Mouse (Mus musculus): ENCODE measurements around the gene Nmt1. TPM values are rescaled to one million over a fixed set of nuclear protein-coding genes. Genes with fewer than 3 reads are reported as not detected.
A peak's percentile ranks its signal among the peaks of the same experiment; 100 is the strongest.

Nmt1 gene
- total and polyA plus RNA-seq, 3 experiments, result 84.5 to 205 (median 115) TPM

DNA sequence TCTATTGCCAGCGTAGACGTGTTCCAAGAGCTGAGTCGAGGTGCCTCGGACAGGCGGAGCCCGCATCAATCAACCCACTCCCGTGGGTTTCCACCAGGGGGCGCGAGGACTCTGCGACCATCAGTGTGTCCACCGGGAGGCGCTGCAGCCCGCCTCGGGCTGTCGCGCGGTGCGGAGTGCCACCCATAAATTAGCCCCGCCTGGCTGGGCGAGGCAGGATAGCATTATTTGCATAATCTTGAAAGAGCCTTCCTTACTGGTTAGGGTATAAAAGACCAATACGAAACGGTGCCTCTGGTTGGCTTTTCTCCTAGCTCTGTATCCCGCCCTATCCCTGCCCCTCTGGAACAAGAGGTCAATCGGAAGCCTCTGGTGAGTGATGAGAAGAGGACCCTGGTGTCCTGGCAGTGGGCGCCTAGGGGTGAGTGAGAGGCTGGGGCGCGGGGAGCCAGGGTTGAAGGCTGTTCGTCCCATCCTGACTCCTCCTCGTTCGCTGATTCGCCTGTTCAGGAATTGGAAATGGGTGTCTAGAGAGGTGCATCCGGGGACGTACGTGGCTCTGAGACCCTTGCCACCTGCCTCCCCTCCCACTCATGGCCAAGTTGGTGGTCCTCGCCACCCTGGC, 74.8 kb downstream of the Nmt1 start:
- Histone ChIP-seq H3K27ac (ENCODE audit: insufficient read depth, low read depth) (peak overlapping the region; percentile 29), H3K4me3 (replicated peaks in 1 of 3; ENCODE audit: low read depth in 2 of 3, low read length in 2 of 3, poor library complexity in 1 of 3) (peak overlapping the region; percentile 61 to 91 (median 81)), H3K9ac (ENCODE audit: insufficient read depth, low read depth) (peak overlapping the region; percentile 82), H3K4me1 (ENCODE audit: control insufficient read depth in 1 of 2, insufficient read depth in 2 of 2) (peaks cover 33 to 71% of the 10 kb centered on the region in 2 experiments), H3K79me2 (replicated peaks; ENCODE audit: control insufficient read depth, extremely low read depth, insufficient read depth, poor library complexity, severe bottlenecking) (peaks cover 28% of the 10 kb centered on the region), H3K9me3 (replicated peaks; ENCODE audit: low read length) (no peaks in the 10 kb centered on the region), H3K4me2 (ENCODE audit: insufficient read depth, low read depth, poor library complexity, severe bottlenecking) (peak overlapping the region; percentile 54), H3K27me3 (replicated peaks) (peaks cover 6% of the 10 kb centered on the region), H3K36me3 (replicated peaks in 1 of 2; ENCODE audit: control insufficient read depth in 1 of 2, insufficient read depth in 1 of 2, low read length in 1 of 2) (peaks cover 23 to 49% of the 10 kb centered on the region in 2 experiments)
- in situ Hi-C loops (cut with MboI; ENCODE audit: low pct_ligation_motif_present, low pct_unique_long_range_greater_than_20kb, low sequenced_read_pairs), result loop anchor here (5.0 kb wide), 2 partner anchors 54 to 224 kb away; no protein-coding TSS in a partner anchor
- peak; percentile 98 for DNase-seq (ENCODE audit: extremely low read depth)
- 0 out of 2 replicates have a peak, but pooled peaks have one; percentile 71 for TF ChIP-seq RCOR1 (conservative IDR thresholded peaks at IDR 0.05; ENCODE audit: low read depth, low read length)
- TF ChIP-seq MXI1 (IDR thresholded peaks at IDR 0.05; ENCODE audit: low read depth, low read length), result peak; percentile 78; the same call in 1 of the 2 replicates
- TF ChIP-seq MYC (IDR thresholded peaks at IDR 0.05; ENCODE audit: low read depth, low read length), result peak; percentile 89; the same call in 1 of the 2 replicates
- TF ChIP-seq SIN3A (IDR thresholded peaks at IDR 0.05; ENCODE audit: low read length), result peak; percentile 87; the same call in 1 of the 2 replicates
- peak; percentile 88 for TF ChIP-seq TCF12 (IDR thresholded peaks at IDR 0.05; ENCODE audit: low read depth, low read length)
- peak; percentile 95 for TF ChIP-seq UBTF (IDR thresholded peaks at IDR 0.05; ENCODE audit: low read depth, low read length)
- peak; percentile 98 for TF ChIP-seq MAZ (IDR thresholded peaks at IDR 0.05; ENCODE audit: low read depth, low read length)
- peak; percentile 81; the same call in 1 of the 2 replicates for TF ChIP-seq E2F4 (IDR thresholded peaks at IDR 0.05; ENCODE audit: insufficient replicate concordance, low read depth, low read length)
- peak; percentile 58 for TF ChIP-seq BHLHE40 (IDR thresholded peaks at IDR 0.05; ENCODE audit: low read depth, low read length)
- TF ChIP-seq ZKSCAN1 (IDR thresholded peaks at IDR 0.05; ENCODE audit: borderline replicate concordance, low read depth, low read length), result no peak
- peak; percentile 59; the same call in 1 of the 2 replicates for TF ChIP-seq GABPA (IDR thresholded peaks at IDR 0.05; ENCODE audit: insufficient replicate concordance, low read depth, low read length)
- TF ChIP-seq ETS1 (conservative IDR thresholded peaks at IDR 0.05; ENCODE audit: low read depth, low read length), result peak; percentile 62; the same call in 1 of the 2 replicates
- no peak for TF ChIP-seq USF1 (IDR thresholded peaks at IDR 0.05; ENCODE audit: low read depth, low read length)
- TF ChIP-seq CTCF (conservative IDR thresholded peaks at IDR 0.05 in 1 of 2, IDR thresholded peaks at IDR 0.05 in 1 of 2; ENCODE audit: low read depth in 2 of 2, low read length in 2 of 2), result peak; percentile 84 to 100
- TF ChIP-seq TBP (conservative IDR thresholded peaks at IDR 0.05; ENCODE audit: low read depth, low read length), result peak; percentile 86; the same call in 1 of the 2 replicates
- TF ChIP-seq PAX5 (IDR thresholded peaks at IDR 0.05; ENCODE audit: low read length), result no peak
- TF ChIP-seq HCFC1 (IDR thresholded peaks at IDR 0.05; ENCODE audit: low read depth, low read length), result peak; percentile 73
- peak; percentile 90 for TF ChIP-seq CHD2 (IDR thresholded peaks at IDR 0.05; ENCODE audit: low read length)
- peak; percentile 99 for TF ChIP-seq NELFE (IDR thresholded peaks at IDR 0.05; ENCODE audit: low read depth, low read length)
- peak; percentile 60; the same call in 1 of the 2 replicates for TF ChIP-seq MAX (IDR thresholded peaks at IDR 0.05; ENCODE audit: low read length)
- TF ChIP-seq KAT2A (IDR thresholded peaks at IDR 0.05; ENCODE audit: insufficient replicate concordance, low read length), result peak; percentile 79; the same call in 1 of the 2 replicates
- peak; percentile 62 for TF ChIP-seq JUND (conservative IDR thresholded peaks at IDR 0.05; ENCODE audit: low read depth, low read length)
- TF ChIP-seq CHD1 (IDR thresholded peaks at IDR 0.05; ENCODE audit: low read depth, low read length), result peak; percentile 95
- TF ChIP-seq POLR2A (IDR thresholded peaks at IDR 0.05; ENCODE audit: low read depth, low read length), result peak; percentile 96
- no peak for TF ChIP-seq JUN (IDR thresholded peaks at IDR 0.05; ENCODE audit: insufficient read depth, low read depth, low read length)
- TF ChIP-seq ZNF384 (IDR thresholded peaks at IDR 0.05; ENCODE audit: low read depth, low read length), result peak; percentile 89
- TF ChIP-seq NRF1 (IDR thresholded peaks at IDR 0.05; ENCODE audit: low read depth, low read length), result peak; percentile 59; the same call in 1 of the 2 replicates
- TF ChIP-seq RAD21 (IDR thresholded peaks at IDR 0.05; ENCODE audit: low read depth, low read length), result no peak; the same call in none of the 2 replicates
- no peak for TF ChIP-seq MAFK (IDR thresholded peaks at IDR 0.05; ENCODE audit: insufficient replicate concordance, low read length)
- peak; percentile 91 for TF ChIP-seq MEF2A (IDR thresholded peaks at IDR 0.05; ENCODE audit: borderline replicate concordance, low read depth, low read length)
- peak; percentile 100 for TF ChIP-seq SMC3 (IDR thresholded peaks at IDR 0.05; ENCODE audit: low read depth, low read length)
- TF ChIP-seq USF2 (conservative IDR thresholded peaks at IDR 0.05; ENCODE audit: low read depth, low read length), result 0 out of 2 replicates have a peak, but pooled peaks have one; percentile 13
- no peak; the same call in none of the 2 replicates for TF ChIP-seq EP300 (IDR thresholded peaks at IDR 0.05; ENCODE audit: low read length)
- TF ChIP-seq ZMIZ1 (IDR thresholded peaks at IDR 0.05; ENCODE audit: low read depth, low read length), result peak; percentile 97
- TF ChIP-seq POLR2AphosphoS2 (IDR thresholded peaks at IDR 0.05; ENCODE audit: low read depth, low read length), result peak; percentile 84; the same call in 1 of the 2 replicates
- TF ChIP-seq IRF4 (IDR thresholded peaks at IDR 0.05; ENCODE audit: low read depth, low read length), result peak; percentile 84
- TF ChIP-seq ZC3H11A (IDR thresholded peaks at IDR 0.05; ENCODE audit: low read depth, low read length), result peak; percentile 96
- peak; percentile 70 for TF ChIP-seq ELF1 (IDR thresholded peaks at IDR 0.05; ENCODE audit: low read depth, low read length)
- dilution Hi-C loops (cut with MboI; ENCODE audit: extremely low pct_ligation_motif_present, extremely low pct_unique_long_range_greater_than_20kb, low sequenced_read_pairs), result no loop called here
